Mouse (Mus musculus) embryo, embryonic 9.5 days (tissue): ENCODE data around the gene Olfr279.

Experiments used
- DNase-seq: peaks from one replicate; pipeline ENCODE4 v3.0.0-alpha.2; 2017; ENCODE audit errors: extremely low spot score

Gene Olfr279

GRCm38 (mm10) chr15:98543341-98543740 lies 51.1 kb downstream of the Olfr279 start:
- no peak for DNase-seq

GRCm38 (mm10) chr15:98545151-98545550 lies 52.9 kb downstream of the Olfr279 start:
- DNase-seq = no peak

- no peak for DNase-seq
These were observed 54.6 kb downstream of the Olfr279 start for GRCm38 (mm10) chr15:98546843-98547242.
